Mouse (Mus musculus): ENCODE measurements around the gene Mef2c.

The Mef2c gene

DNA sequence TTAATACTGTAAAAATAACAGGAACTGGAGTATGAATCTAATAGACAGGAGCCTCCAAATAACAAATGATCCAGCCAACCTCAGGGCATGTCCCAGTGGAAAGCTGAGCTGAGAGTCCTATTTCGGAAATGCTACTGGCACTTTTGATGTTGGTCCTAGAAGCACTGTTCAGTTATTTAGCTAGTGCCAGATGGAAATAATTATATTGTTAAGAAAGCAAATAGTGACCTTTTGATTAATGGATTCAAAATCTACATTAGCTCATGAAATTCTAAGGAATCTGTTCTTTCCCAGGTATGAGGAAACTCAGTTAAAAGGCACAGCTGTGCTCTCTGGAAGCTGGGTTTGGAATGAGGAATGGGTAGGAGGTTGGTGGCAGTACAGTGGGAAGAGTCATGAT is 108.4 kb downstream of the Mef2c start:
- no peak for DNase-seq

DNA sequence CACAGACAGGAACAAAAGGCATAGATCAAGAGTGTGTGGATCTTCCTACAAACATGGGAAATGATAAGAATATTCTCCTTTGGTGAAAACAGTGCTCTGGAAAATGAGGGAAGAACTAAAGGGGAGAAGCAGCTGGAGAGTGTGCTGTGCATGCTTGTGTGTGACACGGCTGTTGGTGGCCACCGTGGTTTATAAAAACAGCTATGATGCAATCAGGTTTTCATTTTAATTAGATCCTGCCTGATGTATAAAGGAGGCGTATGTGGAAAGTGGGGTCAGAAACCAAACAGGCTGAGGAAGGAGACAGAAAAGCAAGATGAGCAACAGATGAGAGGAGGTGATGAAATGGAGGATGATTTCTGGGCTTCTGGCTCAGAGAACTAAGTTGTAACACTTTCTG is 112.0 kb downstream of the Mef2c start:
- DNase-seq = no peak

DNA sequence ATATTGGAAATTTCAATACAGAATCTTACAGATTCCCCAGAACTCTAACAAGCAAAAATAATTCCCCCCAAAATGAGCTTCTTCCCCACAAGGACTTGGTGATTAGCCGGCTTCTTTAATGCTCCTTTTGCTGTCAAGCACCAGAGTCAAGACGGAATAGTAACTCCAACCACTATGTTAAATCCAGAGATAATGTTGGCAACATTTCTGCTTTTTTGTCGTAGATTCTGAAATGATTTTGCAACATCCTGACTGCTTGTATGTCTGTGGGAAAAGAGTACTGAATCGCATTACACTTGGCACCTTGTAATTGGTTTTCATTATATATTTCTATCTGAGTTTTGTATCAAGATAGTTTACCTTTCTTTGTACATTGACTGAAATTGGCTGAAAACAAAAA is 120.8 kb downstream of the Mef2c start:
- DNase-seq = no peak

DNA sequence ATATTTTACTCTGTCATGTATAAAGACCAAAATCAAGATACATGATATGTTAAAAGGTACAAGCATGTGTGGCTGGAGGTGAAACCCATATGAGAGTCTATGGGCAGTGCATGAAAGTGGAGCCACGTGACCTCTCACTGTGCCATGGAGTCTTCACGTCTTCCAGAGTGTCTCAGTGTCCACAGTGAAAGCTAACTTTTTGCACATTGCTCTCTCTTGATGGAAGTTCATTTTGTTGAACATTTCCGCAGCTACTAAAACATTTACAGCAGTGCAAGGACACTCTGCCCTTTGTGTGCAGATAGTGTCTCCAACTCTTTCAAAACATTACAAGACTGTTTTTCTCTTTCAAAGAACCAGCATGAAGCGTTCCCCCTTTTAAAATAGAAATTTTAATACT is 123.6 kb downstream of the Mef2c start:
- no peak for DNase-seq

DNA sequence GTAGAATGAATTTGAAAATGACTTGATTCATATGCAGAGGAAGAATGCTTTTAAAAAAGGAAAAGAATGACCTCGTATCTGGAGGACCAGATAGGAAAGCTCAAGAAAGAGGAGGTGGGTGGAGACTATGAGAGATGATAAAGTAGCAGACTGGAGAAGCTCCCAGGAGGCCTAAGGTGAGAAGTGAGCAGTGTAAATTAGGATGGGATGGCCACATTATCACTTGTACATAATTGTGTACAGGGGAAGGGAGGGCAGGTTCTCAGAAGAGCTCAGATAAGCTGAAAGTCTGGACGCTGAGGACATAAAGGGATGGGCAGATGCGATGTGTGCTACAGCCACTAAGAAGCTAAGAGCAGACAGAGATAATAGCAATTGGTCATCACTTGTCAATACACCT is 124.3 kb downstream of the Mef2c start:
- no peak for DNase-seq

DNA sequence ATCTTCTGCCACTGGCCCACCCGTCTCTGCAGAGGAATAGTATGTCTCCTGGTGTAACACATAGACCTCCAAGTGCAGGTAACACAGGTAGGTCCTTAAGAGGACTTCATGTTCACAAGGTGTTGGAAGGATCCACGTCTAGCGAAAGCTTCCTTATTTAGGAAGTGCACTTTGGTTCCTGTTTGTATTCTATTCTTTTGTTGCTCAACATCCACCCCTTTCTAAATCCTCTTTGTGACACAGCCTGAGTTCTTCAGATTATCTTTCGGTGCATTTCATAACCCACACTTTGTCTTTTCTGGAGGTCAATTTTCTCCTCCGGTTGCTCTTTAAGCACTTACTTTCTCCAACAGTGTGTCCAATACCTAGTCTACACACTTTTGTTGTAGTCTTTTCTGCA is 129.3 kb downstream of the Mef2c start:
- DNase-seq = no peak

DNA sequence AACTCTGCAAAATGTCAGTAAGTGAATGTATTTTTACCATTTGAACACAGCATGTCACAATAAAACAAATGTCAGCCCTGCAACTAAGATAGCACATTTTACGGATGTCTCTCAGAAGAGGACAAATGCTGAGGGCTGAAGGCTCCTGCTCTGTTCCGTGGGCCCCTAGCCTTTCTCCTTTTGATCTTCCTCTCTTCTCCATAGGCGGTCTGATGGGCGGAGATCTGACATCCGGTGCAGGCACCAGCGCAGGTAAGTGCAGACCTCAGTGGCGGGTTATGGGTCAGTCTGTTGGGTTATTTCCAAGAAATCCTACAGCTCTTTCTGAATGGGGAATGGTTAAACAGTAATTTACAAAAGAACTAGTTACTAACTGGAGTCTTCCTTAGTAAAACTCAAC is 131.4 kb downstream of the Mef2c start:
- DNase-seq = no peak

DNA sequence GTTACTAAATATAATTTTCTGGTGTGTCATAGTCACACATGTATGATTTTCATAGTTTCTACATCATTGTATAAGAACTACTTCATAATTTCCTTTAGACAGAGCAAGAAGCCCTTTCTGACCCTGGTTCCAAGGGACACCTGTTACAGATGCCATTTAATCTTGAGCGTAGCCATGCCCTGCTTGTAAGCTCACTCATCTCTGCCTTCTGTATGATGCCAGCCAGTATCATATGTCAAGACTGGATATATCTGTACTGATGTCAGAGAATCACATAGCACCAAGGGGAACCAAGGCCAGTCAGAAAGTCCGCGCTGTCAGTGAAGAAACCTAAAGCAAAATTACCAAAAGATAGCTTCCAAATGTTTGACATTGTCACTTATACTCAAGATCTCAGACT is 133.8 kb downstream of the Mef2c start:
- no peak for DNase-seq

DNA sequence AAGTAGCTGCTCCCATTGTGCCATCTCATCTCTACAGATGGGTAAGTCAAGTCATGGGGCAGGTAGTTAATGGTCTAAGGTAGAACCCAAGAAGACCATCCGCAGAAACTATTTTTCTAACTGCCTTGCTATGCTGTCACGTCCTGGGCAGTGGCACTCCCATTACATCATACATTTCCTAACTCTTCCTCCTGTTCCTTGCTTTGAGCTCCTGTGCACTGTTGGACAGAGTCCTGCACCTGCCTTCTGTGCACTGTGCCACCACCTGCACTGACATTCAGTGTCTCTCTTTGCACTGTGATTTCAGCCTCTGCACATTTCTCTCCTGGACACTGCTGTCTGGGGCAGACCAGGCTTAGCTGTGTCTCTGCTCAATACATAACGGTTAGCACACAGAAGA is 134.9 kb downstream of the Mef2c start:
- no peak for DNase-seq

DNA sequence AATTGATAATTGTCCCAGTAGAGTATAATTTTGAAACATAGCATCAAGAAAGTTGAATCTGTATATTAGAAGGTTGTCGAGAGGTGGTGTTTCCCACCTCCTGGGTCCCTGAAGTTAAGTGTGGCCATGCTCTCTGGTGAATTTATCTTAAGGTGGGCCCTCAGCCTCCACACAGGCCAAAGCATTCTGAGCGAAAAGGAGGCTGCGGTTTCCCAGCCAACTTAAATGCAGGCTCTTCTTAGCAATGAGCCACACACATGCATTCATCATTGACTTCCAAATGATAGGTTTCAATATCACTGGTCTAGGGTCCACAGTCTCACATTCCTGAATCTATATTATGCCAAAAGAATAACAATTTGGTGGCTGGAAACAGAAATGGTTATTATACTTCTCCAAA is 145.2 kb downstream of the Mef2c start:
- DNase-seq = no peak

DNA sequence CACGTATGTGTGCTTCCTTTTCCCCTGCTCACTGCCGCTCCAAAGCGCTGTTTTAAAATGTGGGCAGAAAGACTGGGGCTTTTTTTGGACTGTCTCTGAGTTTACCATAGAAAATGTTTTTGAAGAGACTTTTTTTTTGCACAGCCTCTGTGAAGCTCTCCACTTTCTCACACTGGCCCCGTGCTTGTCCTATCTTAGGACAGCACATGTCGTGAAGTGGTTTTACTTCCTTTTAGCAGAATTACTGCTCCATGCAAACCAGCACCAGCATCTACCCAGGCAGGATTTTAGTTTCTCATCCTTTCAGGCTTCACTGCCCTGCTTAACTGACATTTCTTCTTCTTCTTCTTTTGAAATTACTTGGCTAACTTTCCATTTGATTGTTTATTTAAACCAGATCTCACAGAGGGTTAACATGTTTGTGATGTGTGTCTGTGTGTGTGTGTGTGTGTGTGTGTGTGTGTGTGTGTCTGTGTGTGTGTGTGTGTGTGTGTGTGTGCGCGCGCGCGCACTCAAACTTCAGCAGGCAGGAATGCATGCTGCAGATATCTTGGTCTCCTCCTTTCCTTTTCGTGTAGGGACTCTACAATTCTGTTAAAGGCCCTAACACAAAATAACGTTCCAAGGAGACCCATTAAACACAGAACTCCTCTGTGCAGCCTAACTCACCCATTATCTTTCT is 146.1 kb downstream of the Mef2c start:
- DNase-seq = no peak

DNA sequence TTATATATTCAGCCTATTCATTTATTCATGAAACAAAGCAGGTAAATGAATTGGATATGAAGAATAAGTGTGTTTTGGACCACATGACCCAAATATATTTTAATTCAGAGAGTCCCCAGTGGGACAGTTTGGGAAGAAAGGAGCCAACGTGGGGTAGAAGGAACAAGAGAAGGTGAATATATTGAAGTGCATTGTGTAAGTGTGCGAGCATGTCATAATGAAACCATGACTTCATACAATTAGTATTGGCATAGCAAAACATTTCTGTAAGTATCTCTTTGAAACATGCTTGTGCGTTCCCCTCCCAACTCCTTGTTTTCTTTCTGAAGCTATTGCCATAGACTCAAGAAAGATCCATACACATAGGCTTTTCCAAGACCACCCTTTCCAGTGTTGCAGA is 147.0 kb downstream of the Mef2c start:
- DNase-seq = no peak

DNA sequence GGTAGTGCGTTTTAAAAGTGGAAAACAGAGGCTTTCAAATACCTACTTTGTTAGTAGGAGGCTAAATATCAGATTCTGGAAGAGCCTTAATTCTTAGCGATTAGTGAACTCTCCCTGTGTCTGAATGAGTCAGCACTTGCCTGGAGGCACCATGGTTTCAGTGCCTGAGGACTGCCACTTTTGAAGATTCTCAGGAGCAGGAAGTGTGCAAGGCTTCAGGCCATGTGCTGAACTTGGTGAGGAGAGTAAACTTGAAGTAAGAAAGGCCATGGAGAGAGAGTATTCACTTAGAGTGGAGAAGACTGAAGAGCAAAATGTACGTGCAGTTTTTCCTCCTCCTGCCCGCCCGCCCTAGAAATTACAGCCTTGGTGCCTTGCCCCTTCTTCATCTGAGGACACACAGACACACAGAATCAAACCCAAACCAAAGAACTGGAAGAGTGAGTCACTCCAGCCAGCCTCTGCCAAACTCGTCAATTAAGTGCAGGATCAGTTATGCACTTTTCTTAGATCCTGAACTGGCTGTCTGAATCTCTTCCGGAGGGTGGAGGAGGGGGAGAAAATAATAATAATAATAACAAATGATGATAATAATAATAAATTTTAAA is 148.2 kb downstream of the Mef2c start:
- DNase-seq = no peak

DNA sequence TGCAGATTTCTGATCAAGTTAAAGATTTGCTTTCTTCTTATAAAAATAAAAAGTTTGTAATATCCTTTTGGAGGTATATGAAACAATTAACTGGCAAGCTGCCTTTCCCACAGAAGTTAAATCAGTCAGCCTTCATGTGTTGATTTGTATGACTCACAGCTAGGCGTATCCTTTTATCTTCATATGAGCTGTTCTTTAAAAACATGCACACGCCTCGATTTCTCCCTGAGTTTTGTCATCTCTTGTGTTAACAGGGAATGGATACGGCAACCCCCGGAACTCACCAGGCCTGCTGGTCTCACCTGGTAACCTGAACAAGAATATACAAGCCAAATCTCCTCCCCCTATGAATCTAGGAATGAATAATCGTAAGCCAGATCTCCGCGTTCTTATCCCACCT is 148.7 kb downstream of the Mef2c start:
- no peak for DNase-seq

DNA sequence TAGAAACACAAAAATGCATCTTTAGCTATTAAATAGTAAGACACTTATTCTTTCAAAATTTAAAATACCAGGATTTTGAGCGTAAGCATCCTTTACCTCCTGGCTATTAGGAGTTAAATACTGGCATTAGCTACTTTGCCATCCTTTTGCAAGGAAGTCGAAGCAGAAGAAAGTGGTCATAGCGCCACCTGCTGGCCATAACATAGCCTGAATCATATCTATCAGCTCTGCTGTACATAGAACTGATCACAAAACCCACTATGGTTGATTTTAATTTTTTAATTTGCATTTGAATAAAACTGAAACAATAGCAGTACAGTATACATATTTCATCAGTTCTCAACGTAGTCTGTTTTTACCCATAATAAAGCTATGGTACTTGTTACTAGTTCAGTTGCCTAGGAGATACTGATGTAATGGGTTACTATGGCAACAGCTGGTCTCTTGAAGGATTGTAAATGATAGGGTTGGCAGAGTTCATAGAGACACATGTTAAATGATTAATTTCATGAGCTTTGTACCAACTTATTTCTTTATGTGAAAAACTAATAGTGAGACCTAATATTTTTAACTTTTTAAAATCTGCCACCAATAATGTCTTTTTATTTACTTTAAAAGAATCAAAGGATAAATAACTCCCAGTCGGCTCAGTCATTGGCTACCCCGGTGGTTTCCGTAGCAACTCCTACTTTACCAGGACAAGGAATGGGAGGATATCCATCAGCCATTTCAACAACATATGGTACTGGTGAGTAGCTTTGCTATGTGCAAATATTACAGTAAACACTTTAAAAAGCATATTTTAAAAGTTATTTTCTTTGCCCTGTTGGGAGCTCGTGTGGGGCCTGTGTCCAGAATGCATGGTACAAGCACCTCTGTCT is 151.3 kb downstream of the Mef2c start:
- DNase-seq = peak; percentile 82 to 93

DNA sequence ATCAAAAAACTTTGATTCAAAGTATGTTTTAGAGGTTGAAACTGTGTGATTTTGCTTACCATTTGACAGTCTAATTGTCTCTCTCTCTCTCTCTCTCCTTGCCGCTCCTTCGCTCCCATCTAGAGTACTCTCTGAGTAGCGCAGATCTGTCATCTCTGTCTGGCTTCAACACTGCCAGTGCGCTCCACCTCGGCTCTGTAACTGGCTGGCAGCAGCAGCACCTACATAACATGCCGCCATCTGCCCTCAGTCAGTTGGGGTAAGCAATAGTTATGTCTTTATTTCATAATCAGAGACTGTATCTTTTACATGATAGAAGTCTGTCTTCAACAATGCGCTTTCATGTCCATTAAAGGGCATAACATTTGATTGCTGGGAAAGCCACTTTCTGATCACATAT is 152.3 kb downstream of the Mef2c start:
- no peak for DNase-seq

DNA sequence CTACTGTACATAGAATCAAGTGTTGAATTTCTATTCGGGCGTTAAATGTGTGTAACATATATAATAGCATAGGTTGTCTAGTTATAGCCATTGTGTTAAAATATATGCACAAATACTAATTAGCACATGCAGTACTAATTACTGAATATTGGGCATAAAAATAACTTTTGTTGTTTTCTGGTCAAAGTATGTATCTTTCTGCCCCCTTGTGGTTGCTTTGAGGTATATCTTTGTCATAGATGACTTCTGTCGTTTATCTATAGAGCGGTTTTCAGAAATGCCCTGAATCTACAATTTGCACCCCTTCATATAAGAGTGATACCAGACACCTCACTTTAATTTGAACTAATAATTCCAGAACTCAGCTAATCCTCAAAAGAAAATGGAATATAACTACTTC is 152.9 kb downstream of the Mef2c start:
- no peak for DNase-seq

DNA sequence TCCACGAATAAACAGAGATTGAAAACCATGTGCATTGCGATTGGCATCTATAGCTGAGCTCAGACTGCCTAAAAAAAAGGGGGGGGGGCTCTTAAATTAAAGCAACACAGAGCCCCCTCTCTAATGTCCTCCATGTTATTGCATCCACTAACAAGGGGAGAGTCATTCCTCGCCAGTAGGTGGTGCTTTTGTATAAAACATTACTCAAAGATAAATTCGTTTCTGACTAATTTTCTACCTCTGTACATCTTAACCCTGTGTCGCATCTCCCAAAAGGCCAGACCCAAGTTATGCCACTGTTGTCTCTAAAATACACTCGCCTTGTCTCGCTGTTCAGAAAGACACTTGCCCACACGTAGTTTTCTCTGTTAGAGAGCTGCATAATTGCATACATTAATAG is 156.9 kb downstream of the Mef2c start:
- DNase-seq = no peak

DNA sequence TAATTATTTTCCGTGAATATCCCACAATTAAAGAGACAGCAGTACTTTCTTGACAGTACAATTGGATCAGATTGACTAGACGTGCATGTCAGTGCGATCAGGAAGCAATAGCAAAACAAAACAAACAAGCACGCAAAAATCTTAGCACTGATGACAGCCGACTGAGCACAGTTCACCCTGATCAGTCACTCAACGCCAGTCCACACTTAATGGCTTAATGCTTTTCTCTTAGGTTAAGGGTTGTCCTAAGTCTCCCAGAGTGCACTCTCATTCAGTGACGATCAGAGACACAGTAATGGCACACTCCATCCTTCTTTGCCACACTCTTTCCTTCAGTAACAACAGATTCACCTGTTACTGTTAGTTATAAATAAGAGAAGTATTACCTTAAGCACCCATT is 157.3 kb downstream of the Mef2c start:
- no peak for DNase-seq

DNA sequence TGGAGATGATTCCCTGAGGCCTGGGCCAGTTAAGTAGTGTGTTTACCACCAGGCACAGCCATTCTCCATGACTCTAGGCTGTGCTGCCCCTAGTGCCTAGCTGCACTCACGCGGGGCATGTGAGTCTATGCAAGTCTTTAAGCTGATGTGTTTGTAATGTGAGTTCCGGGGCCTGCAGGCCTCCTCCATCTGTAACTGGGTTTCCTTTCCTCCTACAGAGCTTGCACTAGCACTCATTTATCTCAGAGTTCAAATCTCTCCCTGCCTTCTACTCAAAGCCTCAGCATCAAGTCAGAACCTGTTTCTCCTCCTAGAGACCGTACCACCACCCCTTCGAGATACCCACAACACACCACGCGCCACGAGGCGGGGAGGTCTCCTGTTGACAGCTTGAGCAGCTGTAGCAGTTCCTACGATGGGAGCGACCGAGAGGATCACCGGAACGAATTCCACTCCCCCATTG is 158.3 kb downstream of the Mef2c start:
- no peak for DNase-seq

DNA sequence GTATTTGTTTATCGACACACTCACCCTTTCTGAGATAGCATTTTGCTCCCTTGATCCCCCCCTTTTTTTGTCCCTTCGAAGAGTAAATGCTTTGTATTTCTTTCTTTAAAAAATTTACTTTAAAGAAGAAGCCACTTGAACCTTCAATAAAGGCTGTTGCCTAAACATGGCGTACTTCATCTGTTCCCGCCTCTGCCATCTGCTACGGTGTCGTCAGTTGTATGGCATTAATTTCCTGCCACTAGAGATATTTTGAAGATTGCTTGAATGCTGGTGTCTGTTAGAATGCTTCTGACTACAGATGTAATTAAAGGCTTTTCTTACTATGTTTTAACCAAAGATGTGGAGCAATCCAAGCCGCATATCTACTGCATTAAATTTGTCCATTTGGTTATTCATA is 162.3 kb downstream of the Mef2c start:
- no peak for DNase-seq

DNA sequence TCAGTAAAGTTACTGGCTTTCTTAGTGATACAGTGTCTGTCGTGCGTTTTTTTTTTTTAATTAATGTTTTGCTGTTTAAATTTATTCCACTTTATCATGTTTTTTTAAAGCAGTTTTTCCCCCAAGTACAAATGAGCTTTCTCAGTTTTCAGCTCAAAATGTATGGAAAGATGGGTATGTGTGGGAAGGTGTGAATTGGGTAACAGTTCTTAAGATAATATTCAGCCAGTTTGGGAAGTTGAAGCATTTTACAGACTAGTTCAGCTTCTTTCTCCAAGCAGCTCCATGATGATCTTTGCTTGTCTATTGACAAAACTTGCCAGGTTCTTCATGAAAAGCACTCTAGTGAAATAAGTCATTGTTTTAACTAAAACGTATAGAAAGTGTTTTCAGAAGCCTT is 163.2 kb downstream of the Mef2c start:
- no peak for DNase-seq

DNA sequence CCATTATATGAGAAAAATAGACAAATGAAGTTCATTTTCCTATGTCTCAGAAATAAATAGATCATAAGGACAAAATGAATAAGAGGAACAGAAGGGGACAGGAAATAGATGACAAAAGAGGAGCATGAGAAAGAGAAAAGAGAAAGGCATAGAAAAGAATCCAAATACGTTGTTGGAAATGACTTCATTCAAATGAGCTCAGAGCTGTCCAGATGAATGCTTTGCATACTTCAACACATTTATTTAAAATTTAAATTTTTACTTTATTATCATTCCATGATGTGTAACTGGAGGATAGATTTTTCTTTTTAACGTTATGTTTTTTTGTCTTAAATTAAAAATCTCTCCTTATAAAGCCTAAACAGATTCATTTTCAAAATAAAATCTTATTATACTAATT is 203.8 kb downstream of the Mef2c start:
- no peak for DNase-seq

DNA sequence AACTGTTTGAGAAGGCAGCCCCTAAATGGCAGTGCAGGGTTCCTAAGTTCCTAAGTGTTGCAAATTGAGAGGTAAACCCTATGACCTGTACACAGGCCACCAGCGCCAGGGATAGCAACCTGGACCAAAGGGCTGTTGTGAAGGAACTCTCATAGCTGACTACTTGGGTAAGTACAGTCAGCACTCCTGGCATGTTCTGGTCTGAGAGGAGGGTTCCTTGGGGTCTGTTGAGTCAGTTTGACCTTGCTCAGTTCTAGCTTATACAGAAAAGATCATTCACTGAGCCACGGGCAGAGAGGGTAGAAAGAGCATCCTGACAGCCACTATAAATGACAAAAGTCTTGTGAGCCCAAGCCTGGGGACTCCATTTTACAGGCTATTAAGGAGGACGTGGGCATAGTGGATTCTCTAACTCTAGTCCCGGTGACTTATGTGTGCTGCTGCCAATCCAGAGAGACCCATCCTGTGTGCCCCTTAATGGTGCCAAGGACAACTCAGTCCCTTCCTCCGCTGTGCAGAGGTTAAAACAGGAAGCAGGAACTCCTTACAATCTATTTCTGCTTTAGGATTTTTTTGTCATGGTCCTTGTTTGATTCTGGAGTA is 209.0 kb downstream of the Mef2c start:
- DNase-seq = no peak
